Mouse (Mus musculus) limb, embryonic 15.5 days (tissue): ENCODE results near the gene 4833420G17Rik. TPM values are rescaled to one million over a fixed set of nuclear protein-coding genes. Genes with fewer than 3 reads are reported as not detected.

ENCODE experiments used
- ATAC-seq: fragments of 200-750 bp; cut with Nextera tagmentation; 2 replicates; pipeline ENCODE4 v1.8.0; 2017; ENCODE audit warnings: low read depth, moderate TSS enrichment; ENCODE audit not compliant: insufficient number of reproducible peaks, low FRiP score, low TSS enrichment
- H3K27ac ChIP-seq: fragments of 300-500 bp; sonication (generic); 2 replicates; pipeline ENCODE4 v1.5.1; 2015; ENCODE audit warnings: moderate library complexity, mild to moderate bottlenecking, inconsistent platforms
- H3K27me3 ChIP-seq: fragments of 300-500 bp; sonication (generic); 2 replicates; pipeline ENCODE4 v1.6.1; 2015; ENCODE audit warnings: inconsistent platforms
- H3K36me3 ChIP-seq: fragments of 300-500 bp; sonication (generic); 2 replicates; pipeline ENCODE4 v1.6.1; 2015; ENCODE audit warnings: inconsistent platforms
- H3K4me1 ChIP-seq: fragments of 300-500 bp; sonication (generic); 2 replicates; pipeline ENCODE4 v1.6.1; 2015; ENCODE audit warnings: inconsistent platforms
- H3K4me2 ChIP-seq: fragments of 300-500 bp; sonication (generic); 2 replicates; pipeline ENCODE4 v1.6.1; 2015; ENCODE audit warnings: mild to moderate bottlenecking, inconsistent platforms
- H3K4me3 ChIP-seq: fragments of 300-500 bp; sonication (generic); 2 replicates; pipeline ENCODE4 v1.5.1; 2015; ENCODE audit warnings: mild to moderate bottlenecking, inconsistent platforms
- H3K9ac ChIP-seq: fragments of 300-500 bp; sonication (generic); 2 replicates; pipeline ENCODE4 v1.6.1; 2015; ENCODE audit warnings: inconsistent platforms
- H3K9me3 ChIP-seq: fragments of 300-500 bp; sonication (generic); 2 replicates; pipeline ENCODE4 v1.6.1; 2016; ENCODE audit warnings: inconsistent platforms
- WGBS: fragments of 180-500 bp; shearing (Covaris S2); methylation state at CpG from one replicate; pipeline ENCODE4 v1.1.7; 2015; 5-methylcytosine and 5-hydroxymethylcytosine counted together
- polyA plus RNA-seq: library from polyadenylated mRNA; unstranded; fragments of >200 nt; fragmentation: Nextera tagmentation; extraction: Ambion mirVana; gene quantifications from 2 replicates; pipeline ENCODE4 v1.2.1, GENCODE M21; 2015

Gene 4833420G17Rik
- 57.9 and 59.4 TPM in 2 replicates for polyA plus RNA-seq

- peak; percentile 88 for ATAC-seq
- peak within 1 kb of the TSS; percentile 68 for H3K4me3 ChIP-seq
- H3K36me3 ChIP-seq: peaks cover 21% of the 10 kb centered on the region
- H3K4me2 ChIP-seq: peak within 1 kb of the TSS; percentile 55
- peak within 1 kb of the TSS; percentile 85 for H3K27ac ChIP-seq
- no peaks in the 10 kb centered on the region for H3K9me3 ChIP-seq
- no peaks in the 10 kb centered on the region for H3K27me3 ChIP-seq
- H3K9ac ChIP-seq: peak within 1 kb of the TSS; percentile 66
- 7% methylated on average over 57 of the region's 57 CpGs for WGBS
- H3K4me1 ChIP-seq: peaks cover 8% of the 10 kb centered on the region
Measured at GRCm38 (mm10) chr13:119462596-119463560, at the start of gene 4833420G17Rik. 4833420G17Rik (plus strand) TSS chr13:119462768.

DNA sequence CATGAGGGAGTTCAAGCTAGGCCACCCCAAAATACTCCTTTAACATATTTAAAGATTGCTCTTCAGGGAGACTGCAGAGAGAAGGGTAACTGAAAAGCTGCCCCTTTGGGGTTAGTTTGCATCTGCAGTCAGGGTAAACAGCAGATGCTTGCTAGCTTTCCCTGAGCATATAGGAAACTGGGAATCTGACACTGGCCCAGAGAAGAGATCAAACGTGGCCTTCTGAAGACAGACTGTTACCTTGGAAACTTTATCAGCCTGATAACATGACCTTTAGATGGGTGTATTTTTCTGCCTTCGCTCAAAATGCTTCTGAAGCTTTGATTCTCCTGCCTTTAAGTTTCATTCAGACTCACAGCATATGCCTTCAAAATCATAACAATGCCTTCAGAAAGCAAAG lies 49.5 kb upstream of the 4833420G17Rik start:
- Histone ChIP-seq H3K27ac (no peak overlapping the region), H3K4me2 (no peak overlapping the region), H3K36me3 (no peaks in the 10 kb centered on the region), H3K9me3 (no peaks in the 10 kb centered on the region), H3K27me3 (no peaks in the 10 kb centered on the region), H3K4me3 (no peak overlapping the region), H3K9ac (no peak overlapping the region), H3K4me1 (peaks cover 3% of the 10 kb centered on the region)
- no peak for ATAC-seq
- 26% methylated on average over 2 of the region's 2 CpGs for WGBS

DNA sequence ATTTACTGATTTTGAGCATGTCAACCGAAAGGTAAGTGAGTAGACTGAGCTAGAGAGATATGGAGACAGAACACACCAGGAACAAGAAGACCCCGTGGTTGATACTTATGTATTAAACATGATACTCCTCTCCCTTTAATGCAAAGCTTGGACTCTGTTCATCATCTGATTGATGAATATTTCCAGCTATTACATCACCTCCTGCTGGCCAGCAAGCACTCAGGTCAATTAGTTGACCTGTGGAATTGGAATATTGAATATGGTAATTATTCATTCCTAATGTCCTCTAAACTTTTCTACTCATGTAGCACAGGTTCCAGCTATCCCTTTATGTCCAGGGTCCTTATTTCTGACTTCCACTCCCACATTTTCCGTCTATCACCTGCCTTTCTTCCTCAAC lies 44.1 kb upstream of the 4833420G17Rik start:
- no peak for ATAC-seq
- Histone ChIP-seq H3K4me2 (no peak overlapping the region), H3K4me1 (no peaks in the 10 kb centered on the region), H3K4me3 (no peak overlapping the region), H3K9me3 (no peaks in the 10 kb centered on the region), H3K36me3 (no peaks in the 10 kb centered on the region), H3K27me3 (no peaks in the 10 kb centered on the region), H3K27ac (no peak overlapping the region), H3K9ac (no peak overlapping the region)
- 83% methylated on average over 3 of the region's 3 CpGs for WGBS

- H3K27me3 ChIP-seq: no peaks in the 10 kb centered on the region
- WGBS: 10% methylated on average over 8 of the region's 8 CpGs
- no peaks in the 10 kb centered on the region; the same call in 1 of the 2 replicates for H3K36me3 ChIP-seq
- H3K27ac ChIP-seq: peak overlapping the region; percentile 96
- no peak overlapping the region for H3K9ac ChIP-seq
- peak overlapping the region; percentile 77 for H3K4me2 ChIP-seq
- no peak for ATAC-seq
- peak overlapping the region; percentile 96 for H3K4me3 ChIP-seq
- H3K9me3 ChIP-seq: no peaks in the 10 kb centered on the region
- H3K4me1 ChIP-seq: peaks cover 17% of the 10 kb centered on the region; the same call in 1 of the 2 replicates
Measured at GRCm38 (mm10) chr13:119430164-119430563, 32.4 kb upstream of the 4833420G17Rik start.

DNA sequence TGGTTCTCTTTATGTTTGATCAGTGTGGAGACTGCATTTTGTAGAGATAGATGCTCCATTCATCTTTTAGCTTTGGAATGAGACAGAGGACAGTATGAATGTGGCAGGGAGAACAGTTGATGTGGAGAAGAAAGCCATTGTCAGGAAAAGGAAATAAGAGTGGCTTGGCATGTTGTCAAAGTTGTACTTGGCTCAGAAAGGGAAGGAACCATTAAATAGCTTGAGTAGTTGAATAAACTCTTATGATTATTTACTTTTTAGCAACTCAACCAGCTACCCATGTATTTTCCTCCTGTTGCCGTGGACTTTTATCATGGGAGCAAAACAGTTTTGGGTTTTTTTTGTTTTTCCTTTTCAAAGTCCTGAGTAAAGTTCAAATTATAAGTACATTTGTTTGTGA lies 30.5 kb upstream of the 4833420G17Rik start:
- peaks cover 5% of the 10 kb centered on the region for H3K36me3 ChIP-seq
- ATAC-seq: no peak
- H3K4me1 ChIP-seq: peaks cover 17% of the 10 kb centered on the region; the same call in 1 of the 2 replicates
- no peaks in the 10 kb centered on the region for H3K9me3 ChIP-seq
- no peak overlapping the region for H3K9ac ChIP-seq
- H3K4me3 ChIP-seq: no peak overlapping the region
- no peaks in the 10 kb centered on the region for H3K27me3 ChIP-seq
- H3K4me2 ChIP-seq: no peak overlapping the region
- H3K27ac ChIP-seq: no peak overlapping the region
- WGBS: 61% methylated on average over 1 of the region's 1 CpGs

- H3K9ac ChIP-seq: no peak overlapping the region
- no peaks in the 10 kb centered on the region for H3K27me3 ChIP-seq
- H3K4me1 ChIP-seq: peaks cover 13% of the 10 kb centered on the region; the same call in 1 of the 2 replicates
- peaks cover 18% of the 10 kb centered on the region for H3K36me3 ChIP-seq
- no peak for ATAC-seq
- no peak overlapping the region for H3K27ac ChIP-seq
- WGBS: 89% methylated on average over 7 of the region's 7 CpGs
- H3K4me2 ChIP-seq: no peak overlapping the region
- no peak overlapping the region for H3K4me3 ChIP-seq
- no peaks in the 10 kb centered on the region for H3K9me3 ChIP-seq
Measured at GRCm38 (mm10) chr13:119434359-119434758, 28.2 kb upstream of the 4833420G17Rik start.

- ATAC-seq: no peak
- Histone ChIP-seq H3K4me1 (no peaks in the 10 kb centered on the region), H3K27me3 (no peaks in the 10 kb centered on the region), H3K9me3 (no peaks in the 10 kb centered on the region), H3K4me2 (no peak overlapping the region), H3K9ac (no peak overlapping the region), H3K27ac (no peak overlapping the region), H3K4me3 (no peak overlapping the region), H3K36me3 (peaks cover 52% of the 10 kb centered on the region)
- WGBS: 81% methylated on average over 1 of the region's 1 CpGs
Measured at GRCm38 (mm10) chr13:119442244-119442643, 20.3 kb upstream of the 4833420G17Rik start.

DNA sequence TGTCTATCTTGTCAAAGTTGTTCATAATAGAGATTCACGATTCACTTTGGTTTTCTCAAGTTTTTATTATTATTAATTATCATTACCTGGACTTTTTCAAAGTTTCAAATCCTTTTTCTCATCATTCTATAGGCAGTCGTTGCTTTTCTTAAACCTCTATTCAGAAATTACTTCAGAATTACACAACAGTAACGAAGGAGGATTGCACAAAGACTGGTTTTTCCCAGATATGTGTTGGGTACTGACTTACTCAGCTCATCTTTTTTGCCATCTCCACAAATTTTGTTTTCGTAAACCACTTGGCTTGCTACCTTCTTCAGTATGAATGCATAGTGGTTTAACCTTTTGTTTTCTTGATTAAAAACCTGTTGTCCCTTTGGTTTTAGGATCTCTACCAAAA lies 9.0 kb upstream of the 4833420G17Rik start:
- Histone ChIP-seq H3K4me3 (no peak overlapping the region), H3K9me3 (no peaks in the 10 kb centered on the region), H3K4me1 (no peaks in the 10 kb centered on the region), H3K4me2 (no peak overlapping the region), H3K36me3 (peaks cover 49% of the 10 kb centered on the region), H3K27ac (no peak overlapping the region), H3K27me3 (no peaks in the 10 kb centered on the region), H3K9ac (no peak overlapping the region)
- ATAC-seq: no peak
- 89% methylated on average over 4 of the region's 4 CpGs for WGBS

GRCm38 (mm10) chr13:119455082-119455481 lies 7.5 kb upstream of the 4833420G17Rik start:
- no peaks in the 10 kb centered on the region for H3K27me3 ChIP-seq
- no peaks in the 10 kb centered on the region for H3K4me1 ChIP-seq
- H3K9me3 ChIP-seq: no peaks in the 10 kb centered on the region
- no peak overlapping the region for H3K4me2 ChIP-seq
- H3K9ac ChIP-seq: no peak overlapping the region
- ATAC-seq: no peak
- H3K27ac ChIP-seq: no peak overlapping the region
- no peak overlapping the region for H3K4me3 ChIP-seq
- H3K36me3 ChIP-seq: peaks cover 49% of the 10 kb centered on the region

DNA sequence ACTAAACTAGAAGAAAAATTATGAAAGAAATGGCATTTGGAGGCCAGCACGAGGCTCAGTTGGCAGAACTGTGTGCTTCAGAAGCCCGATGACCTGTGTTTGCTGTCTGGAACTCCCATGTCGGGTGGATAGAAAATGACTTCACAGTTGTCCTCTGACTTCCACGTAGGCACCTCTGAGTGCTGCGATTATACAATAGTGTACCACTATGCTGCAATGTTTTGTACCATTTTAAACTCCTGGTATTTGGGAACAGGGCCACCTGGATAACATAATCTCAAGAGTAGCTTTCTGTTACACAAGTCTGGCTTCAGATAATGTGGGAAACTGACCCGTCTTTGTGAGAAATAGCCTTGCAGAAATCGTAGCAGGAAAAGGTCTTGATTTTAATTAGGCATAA lies 6.2 kb upstream of the 4833420G17Rik start:
- Histone ChIP-seq H3K36me3 (peaks cover 37% of the 10 kb centered on the region), H3K27me3 (no peaks in the 10 kb centered on the region), H3K9me3 (no peaks in the 10 kb centered on the region), H3K27ac (no peak overlapping the region), H3K4me3 (no peak overlapping the region), H3K4me1 (no peaks in the 10 kb centered on the region), H3K4me2 (no peak overlapping the region), H3K9ac (no peak overlapping the region)
- WGBS: 91% methylated on average over 7 of the region's 7 CpGs
- no peak for ATAC-seq

GRCm38 (mm10) chr13:119461900-119462595 lies 520 bp upstream of the 4833420G17Rik start:
- peaks cover 18% of the 10 kb centered on the region for H3K36me3 ChIP-seq
- peak overlapping the region; percentile 48 for H3K4me2 ChIP-seq
- peaks cover 8% of the 10 kb centered on the region for H3K4me1 ChIP-seq
- peak overlapping the region; percentile 85 for H3K27ac ChIP-seq
- WGBS: 7% methylated on average over 10 of the region's 10 CpGs
- no peak for ATAC-seq
- peak overlapping the region; percentile 66; the same call in 1 of the 2 replicates for H3K9ac ChIP-seq
- no peaks in the 10 kb centered on the region for H3K9me3 ChIP-seq
- H3K27me3 ChIP-seq: no peaks in the 10 kb centered on the region
- H3K4me3 ChIP-seq: peak overlapping the region; percentile 68

GRCm38 (mm10) chr13:119476631-119477030 lies 14.1 kb downstream of the 4833420G17Rik start:
- Histone ChIP-seq H3K9me3 (no peaks in the 10 kb centered on the region), H3K27ac (no peak overlapping the region), H3K4me2 (no peak overlapping the region), H3K9ac (no peak overlapping the region), H3K36me3 (peaks cover 70% of the 10 kb centered on the region), H3K4me3 (no peak overlapping the region), H3K4me1 (no peaks in the 10 kb centered on the region), H3K27me3 (no peaks in the 10 kb centered on the region)
- 91% methylated on average over 9 of the region's 9 CpGs for WGBS
- no peak for ATAC-seq
